Mouse (Mus musculus) cerebellum, adult 11-12 months (tissue): ENCODE results near the gene Fam214a.
"Not testable (repeated sequence)": the region's sequence is repeated elsewhere in the genome, so short reads cannot be mapped to it uniquely, and the experiment has no call there.

Experiments used
- DNase-seq: peaks from one replicate; pipeline ENCODE4 v3.0.0; 2022

Gene Fam214a

GRCm38 (mm10) chr9:74982722-74983121 lies 30.0 kb downstream of the Fam214a start:
- DNase-seq: not testable (repeated sequence)

- no peak for DNase-seq
Observed at GRCm38 (mm10) chr9:74985173-74985715, 32.6 kb downstream of the Fam214a start.

- no peak for DNase-seq
Observed at GRCm38 (mm10) chr9:74985770-74986169, 33.1 kb downstream of the Fam214a start.

GRCm38 (mm10) chr9:74988893-74989460 lies 36.3 kb downstream of the Fam214a start:
- DNase-seq: no peak

GRCm38 (mm10) chr9:74989990-74990389 lies 37.3 kb downstream of the Fam214a start:
- no peak for DNase-seq

- no peak for DNase-seq
Observed at GRCm38 (mm10) chr9:74994611-74995257, 42.0 kb downstream of the Fam214a start.

- DNase-seq: no peak
Observed at GRCm38 (mm10) chr9:74996349-74996748, 43.7 kb downstream of the Fam214a start.

- DNase-seq: no peak
Observed at GRCm38 (mm10) chr9:74997976-74998375, 45.3 kb downstream of the Fam214a start.

- no peak for DNase-seq
Observed at GRCm38 (mm10) chr9:75001006-75001405, 48.3 kb downstream of the Fam214a start.

GRCm38 (mm10) chr9:75001611-75002204 lies 49.0 kb downstream of the Fam214a start:
- peak; percentile 61 for DNase-seq

- DNase-seq: no peak
Observed at GRCm38 (mm10) chr9:75002262-75002661, 49.6 kb downstream of the Fam214a start.

- DNase-seq: no peak
Observed at GRCm38 (mm10) chr9:75004203-75004602, 51.5 kb downstream of the Fam214a start.

GRCm38 (mm10) chr9:75016591-75016990 lies 63.9 kb downstream of the Fam214a start:
- no peak for DNase-seq

- DNase-seq: no peak
Observed at GRCm38 (mm10) chr9:75019181-75019580, 66.5 kb downstream of the Fam214a start.

- no peak for DNase-seq
Observed at GRCm38 (mm10) chr9:75019592-75019991, 66.9 kb downstream of the Fam214a start.

- no peak for DNase-seq
Observed at GRCm38 (mm10) chr9:75020561-75020960, 67.9 kb downstream of the Fam214a start.

- DNase-seq: no peak
Observed at GRCm38 (mm10) chr9:75022546-75022945, 69.9 kb downstream of the Fam214a start.

- no peak for DNase-seq
Observed at GRCm38 (mm10) chr9:75023150-75023894, 70.6 kb downstream of the Fam214a start.

GRCm38 (mm10) chr9:75024089-75024488 lies 71.4 kb downstream of the Fam214a start:
- no peak for DNase-seq

GRCm38 (mm10) chr9:75025689-75026088 lies 73.0 kb downstream of the Fam214a start:
- no peak for DNase-seq

GRCm38 (mm10) chr9:75032408-75032807 lies 79.7 kb downstream of the Fam214a start:
- DNase-seq: no peak

- no peak for DNase-seq
Observed at GRCm38 (mm10) chr9:75033141-75033540, 80.5 kb downstream of the Fam214a start.

GRCm38 (mm10) chr9:75034691-75035090 lies 82.0 kb downstream of the Fam214a start:
- DNase-seq: no peak
